Mouse (Mus musculus): ENCODE measurements around the gene Gm10337. TPM values are rescaled to one million over a fixed set of nuclear protein-coding genes. Genes with fewer than 3 reads are reported as not detected.

The Gm10337 gene
- polyA plus RNA-seq (2015; fragmentation: Nextera tagmentation; extraction: Ambion mirVana) = not detected in 2 replicates

- Histone ChIP-seq H3K36me3 (ENCODE audit: control insufficient read depth, insufficient read depth, low read length) (peaks cover 46% of the 10 kb centered on the region), H3K4me1 (replicated peaks; ENCODE audit: control insufficient read depth, insufficient read depth, low read length) (peaks cover 3% of the 10 kb centered on the region; the same call in 1 of the 2 replicates), H3K4me3 (ENCODE audit: low read length) (no peak within 1 kb of the TSS), H3K9me3 (ENCODE audit: control insufficient read depth, low read length) (no peaks in the 10 kb centered on the region), H3K27me3 (ENCODE audit: control insufficient read depth, insufficient read depth, low read depth, low read length) (no peaks in the 10 kb centered on the region), H3K4me2 (ENCODE audit: low read depth, low read length) (no peak within 1 kb of the TSS), H3K9ac (ENCODE audit: low read length) (no peak within 1 kb of the TSS), H3K27ac (ENCODE audit: low read length) (no peak within 1 kb of the TSS)
- no peak for ATAC-seq (ENCODE audit: low read depth)
- WGBS = 88% methylated on average over 1 of the region's 1 CpGs
Observed at GRCm38 (mm10) chr15:102503447-102503846, at the start of gene Gm10337. Gene Gm10337 (plus strand): TSS chr15:102503722.

GRCm38 (mm10) chr15:102455993-102456392 lies 47.5 kb upstream of the Gm10337 start:
- no peak overlapping the region for H3K4me2 ChIP-seq (ENCODE audit: low read depth, low read length)
- no peaks in the 10 kb centered on the region for H3K36me3 ChIP-seq (ENCODE audit: control insufficient read depth, insufficient read depth, low read length)
- H3K27me3 ChIP-seq (ENCODE audit: control insufficient read depth, insufficient read depth, low read depth, low read length) = no peaks in the 10 kb centered on the region
- no peak overlapping the region for H3K9ac ChIP-seq (ENCODE audit: low read length)
- peaks cover 7% of the 10 kb centered on the region for H3K4me1 ChIP-seq (replicated peaks; ENCODE audit: control insufficient read depth, insufficient read depth, low read length)
- 31% methylated on average over 6 of the region's 6 CpGs for WGBS
- H3K27ac ChIP-seq (ENCODE audit: low read length) = no peak overlapping the region
- ATAC-seq (ENCODE audit: low read depth) = no peak
- no peak overlapping the region for H3K4me3 ChIP-seq (ENCODE audit: low read length)
- no peaks in the 10 kb centered on the region for H3K9me3 ChIP-seq (ENCODE audit: control insufficient read depth, low read length)

GRCm38 (mm10) chr15:102458050-102458736 lies 45.3 kb upstream of the Gm10337 start:
- whole genome bisulfite sequencing = 58% methylated on average over 5 of the region's 5 CpGs
- ATAC-seq (ENCODE audit: low read depth) = no peak
- peak overlapping the region; percentile 71 for H3K4me2 ChIP-seq (ENCODE audit: low read depth, low read length)
- H3K36me3 ChIP-seq (ENCODE audit: control insufficient read depth, insufficient read depth, low read length) = no peaks in the 10 kb centered on the region
- H3K4me3 ChIP-seq (ENCODE audit: low read length) = peak overlapping the region; percentile 57
- no peaks in the 10 kb centered on the region for H3K9me3 ChIP-seq (ENCODE audit: control insufficient read depth, low read length)
- H3K27me3 ChIP-seq (ENCODE audit: control insufficient read depth, insufficient read depth, low read depth, low read length) = no peaks in the 10 kb centered on the region
- H3K27ac ChIP-seq (ENCODE audit: low read length) = no peak overlapping the region
- no peak overlapping the region; the same call in 1 of the 2 replicates for H3K9ac ChIP-seq (ENCODE audit: low read length)
- H3K4me1 ChIP-seq (replicated peaks; ENCODE audit: control insufficient read depth, insufficient read depth, low read length) = peaks cover 7% of the 10 kb centered on the region

- WGBS = under 1% methylated on average over 19 of the region's 19 CpGs
- Histone ChIP-seq H3K27ac (ENCODE audit: low read length) (peak within 1 kb of the TSS; percentile 40; the same call in 1 of the 2 replicates), H3K4me1 (replicated peaks; ENCODE audit: control insufficient read depth, insufficient read depth, low read length) (peaks cover 7% of the 10 kb centered on the region), H3K4me2 (ENCODE audit: low read depth, low read length) (peak within 1 kb of the TSS; percentile 71), H3K36me3 (ENCODE audit: control insufficient read depth, insufficient read depth, low read length) (no peaks in the 10 kb centered on the region), H3K9ac (ENCODE audit: low read length) (peak within 1 kb of the TSS; percentile 67), H3K9me3 (ENCODE audit: control insufficient read depth, low read length) (no peaks in the 10 kb centered on the region), H3K27me3 (ENCODE audit: control insufficient read depth, insufficient read depth, low read depth, low read length) (no peaks in the 10 kb centered on the region), H3K4me3 (ENCODE audit: low read length) (peak within 1 kb of the TSS; percentile 57)
- peak; percentile 93 for ATAC-seq (ENCODE audit: low read depth)
Observed at GRCm38 (mm10) chr15:102458904-102459317, 44.6 kb upstream of the Gm10337 start, which contains the start of gene Prr13. Gene Prr13 (plus strand): TSS chr15:102459028.

- H3K27me3 ChIP-seq (ENCODE audit: control insufficient read depth, insufficient read depth, low read depth, low read length) = no peaks in the 10 kb centered on the region
- peak overlapping the region; percentile 57 for H3K4me3 ChIP-seq (ENCODE audit: low read length)
- peak overlapping the region; percentile 67 for H3K9ac ChIP-seq (ENCODE audit: low read length)
- WGBS = 28% methylated on average over 6 of the region's 6 CpGs
- ATAC-seq (ENCODE audit: low read depth) = 0 out of 2 replicates have a peak, but pooled peaks have one; percentile 27
- peak overlapping the region; percentile 40; the same call in 1 of the 2 replicates for H3K27ac ChIP-seq (ENCODE audit: low read length)
- peak overlapping the region; percentile 71 for H3K4me2 ChIP-seq (ENCODE audit: low read depth, low read length)
- no peaks in the 10 kb centered on the region for H3K9me3 ChIP-seq (ENCODE audit: control insufficient read depth, low read length)
- peaks cover 7% of the 10 kb centered on the region for H3K4me1 ChIP-seq (replicated peaks; ENCODE audit: control insufficient read depth, insufficient read depth, low read length)
- no peaks in the 10 kb centered on the region for H3K36me3 ChIP-seq (ENCODE audit: control insufficient read depth, insufficient read depth, low read length)
Observed at GRCm38 (mm10) chr15:102459381-102459780, 44.1 kb upstream of the Gm10337 start.

GRCm38 (mm10) chr15:102459847-102460246 lies 43.7 kb upstream of the Gm10337 start:
- Histone ChIP-seq H3K4me3 (ENCODE audit: low read length) (peak overlapping the region; percentile 57), H3K9ac (ENCODE audit: low read length) (no peak overlapping the region), H3K4me2 (ENCODE audit: low read depth, low read length) (peak overlapping the region; percentile 71), H3K27me3 (ENCODE audit: control insufficient read depth, insufficient read depth, low read depth, low read length) (no peaks in the 10 kb centered on the region), H3K27ac (ENCODE audit: low read length) (no peak overlapping the region), H3K36me3 (ENCODE audit: control insufficient read depth, insufficient read depth, low read length) (no peaks in the 10 kb centered on the region), H3K9me3 (ENCODE audit: control insufficient read depth, low read length) (no peaks in the 10 kb centered on the region), H3K4me1 (replicated peaks; ENCODE audit: control insufficient read depth, insufficient read depth, low read length) (peaks cover 7% of the 10 kb centered on the region)
- 47% methylated on average over 5 of the region's 5 CpGs for WGBS
- ATAC-seq (ENCODE audit: low read depth) = no peak

GRCm38 (mm10) chr15:102460409-102460808 lies 43.1 kb upstream of the Gm10337 start:
- Histone ChIP-seq H3K9ac (ENCODE audit: low read length) (no peak overlapping the region), H3K9me3 (ENCODE audit: control insufficient read depth, low read length) (no peaks in the 10 kb centered on the region), H3K4me2 (ENCODE audit: low read depth, low read length) (no peak overlapping the region), H3K4me1 (replicated peaks; ENCODE audit: control insufficient read depth, insufficient read depth, low read length) (peaks cover 7% of the 10 kb centered on the region), H3K27me3 (ENCODE audit: control insufficient read depth, insufficient read depth, low read depth, low read length) (no peaks in the 10 kb centered on the region), H3K4me3 (ENCODE audit: low read length) (no peak overlapping the region), H3K27ac (ENCODE audit: low read length) (no peak overlapping the region), H3K36me3 (ENCODE audit: control insufficient read depth, insufficient read depth, low read length) (no peaks in the 10 kb centered on the region)
- ATAC-seq (ENCODE audit: low read depth) = no peak
- WGBS = 72% methylated on average over 12 of the region's 12 CpGs

- Histone ChIP-seq H3K4me1 (replicated peaks; ENCODE audit: control insufficient read depth, insufficient read depth, low read length) (peaks cover 7% of the 10 kb centered on the region), H3K4me2 (ENCODE audit: low read depth, low read length) (no peak overlapping the region), H3K9ac (ENCODE audit: low read length) (no peak overlapping the region), H3K4me3 (ENCODE audit: low read length) (no peak overlapping the region), H3K27me3 (ENCODE audit: control insufficient read depth, insufficient read depth, low read depth, low read length) (no peaks in the 10 kb centered on the region), H3K9me3 (ENCODE audit: control insufficient read depth, low read length) (no peaks in the 10 kb centered on the region), H3K27ac (ENCODE audit: low read length) (no peak overlapping the region), H3K36me3 (ENCODE audit: control insufficient read depth, insufficient read depth, low read length) (no peaks in the 10 kb centered on the region)
- 59% methylated on average over 4 of the region's 4 CpGs for WGBS
- no peak for ATAC-seq (ENCODE audit: low read depth)
Observed at GRCm38 (mm10) chr15:102460971-102461370, 42.6 kb upstream of the Gm10337 start.

GRCm38 (mm10) chr15:102461430-102462075 lies 42.0 kb upstream of the Gm10337 start:
- no peak for ATAC-seq (ENCODE audit: low read depth)
- Histone ChIP-seq H3K9ac (ENCODE audit: low read length) (no peak overlapping the region), H3K4me2 (ENCODE audit: low read depth, low read length) (no peak overlapping the region), H3K4me3 (ENCODE audit: low read length) (no peak overlapping the region), H3K4me1 (replicated peaks; ENCODE audit: control insufficient read depth, insufficient read depth, low read length) (peaks cover 7% of the 10 kb centered on the region), H3K27ac (ENCODE audit: low read length) (no peak overlapping the region), H3K27me3 (ENCODE audit: control insufficient read depth, insufficient read depth, low read depth, low read length) (no peaks in the 10 kb centered on the region), H3K9me3 (ENCODE audit: control insufficient read depth, low read length) (no peaks in the 10 kb centered on the region), H3K36me3 (ENCODE audit: control insufficient read depth, insufficient read depth, low read length) (no peaks in the 10 kb centered on the region)
- 74% methylated on average over 9 of the region's 9 CpGs for whole genome bisulfite sequencing

Data from lung, embryonic 16.5 days (tissue).